Mouse (Mus musculus) thymus, postnatal 14 days (tissue): ENCODE data around the gene Suv39h1.
"Not testable (repeated sequence)": the region's sequence is repeated elsewhere in the genome, so short reads cannot be mapped to it uniquely, and the experiment has no call there.

Experiments
- DNase-seq: peaks from one replicate; pipeline ENCODE4 v3.0.0; 2021

The Suv39h1 gene

GRCm38 (mm10) chrX:8074430-8075014 lies at the start of gene Suv39h1:
Gene Suv39h1, minus strand, starts transcription at chrX:8074760.
- DNase-seq = peak; percentile 92

DNA sequence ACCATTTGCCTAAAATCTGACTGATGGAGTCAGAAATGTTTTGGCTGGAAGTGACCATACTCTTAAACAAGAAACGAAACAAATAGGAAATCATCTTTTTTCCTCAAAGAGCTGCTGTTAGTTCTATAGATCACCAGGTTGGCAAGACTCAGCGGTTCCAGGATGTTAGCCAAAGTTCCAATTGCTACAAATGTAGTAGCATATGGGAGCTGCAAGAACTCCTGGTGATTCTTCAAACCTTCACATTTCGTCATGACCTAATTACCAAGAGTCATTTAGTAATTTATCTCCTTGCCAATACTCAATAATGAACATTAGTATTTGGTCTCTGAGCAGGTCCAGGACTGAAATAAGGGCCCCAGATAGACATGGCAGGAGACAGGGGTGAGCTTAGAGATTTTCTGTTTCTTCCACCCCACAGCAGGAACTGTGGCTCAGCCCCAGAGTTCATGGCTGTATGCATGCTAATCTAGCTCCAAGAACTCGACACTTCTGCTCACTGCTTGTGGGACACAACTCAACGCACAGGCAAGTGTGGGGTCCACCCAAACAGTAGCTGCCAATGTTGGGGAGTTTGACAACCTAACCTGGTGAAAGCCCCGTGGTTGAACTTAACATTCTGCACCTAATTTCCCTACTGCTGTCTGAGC lies 49.4 kb upstream of the Suv39h1 start:
- DNase-seq = no peak

DNA sequence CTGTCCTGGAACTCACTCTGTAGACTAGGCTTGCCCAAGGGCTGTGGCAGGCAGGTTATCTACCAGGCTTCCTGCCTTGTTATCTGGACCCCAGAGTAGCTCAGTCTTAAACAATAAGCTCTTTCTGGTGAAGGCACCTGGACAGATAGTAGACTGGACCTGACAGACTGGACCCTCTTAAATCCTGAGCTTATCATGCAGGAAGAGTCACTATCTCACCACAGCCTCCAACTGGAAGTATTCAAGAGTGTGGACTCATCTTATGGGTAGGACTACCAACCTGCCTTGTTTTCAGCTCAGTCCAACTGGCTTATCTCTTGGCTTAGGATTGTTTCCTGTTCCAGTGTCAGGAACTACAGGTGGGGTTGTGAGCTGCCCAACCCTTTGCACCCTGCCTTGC lies 42.7 kb upstream of the Suv39h1 start:
- no peak for DNase-seq

DNA sequence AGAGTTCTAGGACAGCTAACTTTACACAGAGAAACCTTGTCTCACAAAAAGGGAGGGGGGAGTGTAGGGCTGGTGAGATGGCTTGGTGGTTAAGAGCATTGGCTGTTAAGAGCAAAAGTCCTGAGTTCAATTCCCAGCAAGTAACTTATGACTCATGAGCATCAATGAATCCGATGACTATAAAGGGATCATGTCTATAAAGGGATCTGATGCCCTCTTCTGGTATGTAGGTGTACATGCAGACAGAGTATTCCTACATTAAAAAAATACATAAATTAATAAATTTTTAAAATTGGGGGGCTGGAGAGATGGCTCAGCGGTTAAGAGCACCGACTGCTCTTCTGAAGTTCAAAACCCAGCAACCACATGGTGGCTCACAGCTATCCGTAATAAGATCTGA lies 40.7 kb upstream of the Suv39h1 start:
- DNase-seq = no peak

DNA sequence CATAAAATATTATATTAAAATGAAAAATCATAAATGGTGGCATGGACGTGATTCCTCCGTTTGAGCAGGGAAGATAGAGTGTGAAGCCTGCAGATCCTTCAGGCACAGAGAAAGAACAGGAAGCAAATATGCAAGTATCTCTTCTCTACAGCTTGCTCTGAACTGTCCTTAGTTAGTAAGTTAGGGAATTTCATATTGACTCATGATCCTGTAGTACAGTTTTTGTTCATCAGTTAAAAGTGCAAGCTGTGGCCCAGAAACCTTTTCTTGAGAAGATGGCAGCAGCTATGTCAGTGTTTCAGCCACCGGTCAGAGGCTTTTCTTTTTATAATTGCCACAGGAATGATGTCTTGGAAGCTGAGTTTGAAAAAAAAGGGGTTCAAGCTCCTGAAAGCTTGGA lies 30.5 kb upstream of the Suv39h1 start:
- no peak for DNase-seq

- DNase-seq = no peak
These were observed 27.7 kb upstream of the Suv39h1 start for GRCm38 (mm10) chrX:8102213-8102668.

DNA sequence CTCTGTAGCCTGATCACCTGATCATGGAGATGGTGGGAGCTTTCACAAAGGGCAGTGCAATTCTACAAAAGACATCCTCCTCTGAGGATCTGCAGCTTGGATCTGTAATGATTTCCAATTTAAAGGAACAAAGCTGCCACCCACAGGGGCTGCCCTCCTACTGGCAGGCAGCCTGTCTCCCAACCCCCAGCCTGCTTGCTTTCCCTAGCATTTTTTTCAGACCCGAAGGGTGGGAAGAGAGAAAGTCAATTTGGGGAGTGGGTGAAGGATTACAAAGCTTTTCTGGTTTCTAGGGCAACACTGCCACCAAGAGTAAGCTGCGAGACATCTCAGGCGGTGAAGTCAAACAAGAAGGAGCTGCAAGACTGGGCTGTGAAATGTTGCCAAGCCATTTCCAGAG lies 26.5 kb upstream of the Suv39h1 start:
- peak; percentile 19 for DNase-seq

- DNase-seq = no peak
These were observed 24.9 kb upstream of the Suv39h1 start for GRCm38 (mm10) chrX:8099435-8099834.

DNA sequence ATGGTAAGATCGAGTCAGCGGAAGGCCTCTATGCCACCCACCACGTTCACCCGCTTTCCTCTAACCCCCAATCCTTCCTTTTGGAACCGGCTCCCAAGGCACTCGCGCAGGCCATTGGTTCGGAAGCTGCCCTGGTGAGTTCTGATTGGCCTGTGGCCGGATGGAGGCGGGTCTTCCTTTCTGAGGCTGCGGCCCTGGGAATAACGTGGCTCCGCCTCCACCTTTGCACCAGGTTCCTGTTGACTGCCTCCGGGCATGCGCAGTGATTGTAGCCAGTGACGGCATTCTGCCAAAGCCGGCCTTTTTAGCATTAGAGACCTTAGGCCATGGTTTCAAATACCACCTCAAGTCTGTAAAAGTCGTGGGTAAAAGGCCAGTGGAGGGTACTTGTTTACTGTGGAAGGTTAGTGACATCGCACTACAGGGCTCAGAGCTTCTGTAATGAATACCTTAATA lies 22.3 kb upstream of the Suv39h1 start:
- DNase-seq = peak; percentile 95

DNA sequence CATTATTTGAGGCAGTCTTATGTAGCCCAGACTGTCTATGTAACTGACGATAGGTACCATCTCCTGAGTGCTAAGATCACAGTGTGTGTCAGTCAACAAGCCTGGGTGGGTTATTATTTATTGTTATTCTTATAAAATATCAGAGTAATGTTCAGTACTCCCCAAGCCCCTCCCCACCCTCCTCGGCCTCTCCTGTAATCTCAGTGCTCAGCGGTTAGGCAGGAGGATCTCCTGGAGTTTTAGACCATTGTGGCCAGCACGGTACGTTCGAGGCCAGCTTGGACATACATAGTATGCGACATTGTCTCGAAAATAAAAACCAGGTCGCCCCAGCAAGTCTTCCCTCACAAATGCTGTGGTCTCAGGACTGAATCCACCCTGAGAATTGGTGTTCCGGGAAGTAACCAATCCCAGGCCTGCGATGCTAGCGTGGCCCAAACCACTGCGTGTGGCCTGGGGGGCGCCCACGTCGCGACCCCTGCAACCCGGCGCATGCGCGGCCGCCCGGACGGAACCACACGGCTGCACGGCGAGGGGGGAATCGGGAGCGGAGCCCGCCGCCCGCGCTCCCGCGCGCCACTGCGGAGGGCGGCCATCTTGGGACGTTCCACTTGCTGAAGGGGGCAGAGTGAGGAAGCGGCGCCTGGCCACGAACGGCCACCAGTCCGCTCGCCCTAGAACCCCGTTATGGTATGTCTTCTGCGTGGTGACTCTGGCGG lies 21.7 kb upstream of the Suv39h1 start:
- DNase-seq = peak; percentile 88

DNA sequence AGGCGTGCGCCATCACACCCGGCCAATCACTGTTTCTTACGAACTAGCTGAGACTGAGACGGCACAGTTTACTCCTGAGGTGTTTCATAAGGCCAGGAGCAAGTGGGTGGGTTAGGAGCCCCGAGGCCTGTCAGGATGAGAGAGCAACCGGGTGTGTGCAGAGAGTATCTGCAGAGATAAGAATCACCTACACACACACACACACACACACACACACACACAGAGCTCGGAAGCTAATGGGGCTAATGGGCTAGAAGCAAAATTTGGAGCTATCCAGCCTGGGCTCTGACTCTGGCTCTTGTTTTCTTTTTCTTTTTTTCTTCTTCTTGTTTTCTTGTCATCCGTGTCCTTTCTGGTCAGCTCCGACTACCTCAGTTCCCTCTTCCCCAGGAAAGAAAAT lies 21.0 kb upstream of the Suv39h1 start:
- DNase-seq = no peak

GRCm38 (mm10) chrX:8090954-8091347 lies 16.4 kb upstream of the Suv39h1 start:
- DNase-seq = not testable (repeated sequence)

GRCm38 (mm10) chrX:8090346-8090953 lies 15.9 kb upstream of the Suv39h1 start, which contains the start of gene Was:
Gene Was, minus strand, starts transcription at chrX:8090498.
- DNase-seq = peak; percentile 69

DNA sequence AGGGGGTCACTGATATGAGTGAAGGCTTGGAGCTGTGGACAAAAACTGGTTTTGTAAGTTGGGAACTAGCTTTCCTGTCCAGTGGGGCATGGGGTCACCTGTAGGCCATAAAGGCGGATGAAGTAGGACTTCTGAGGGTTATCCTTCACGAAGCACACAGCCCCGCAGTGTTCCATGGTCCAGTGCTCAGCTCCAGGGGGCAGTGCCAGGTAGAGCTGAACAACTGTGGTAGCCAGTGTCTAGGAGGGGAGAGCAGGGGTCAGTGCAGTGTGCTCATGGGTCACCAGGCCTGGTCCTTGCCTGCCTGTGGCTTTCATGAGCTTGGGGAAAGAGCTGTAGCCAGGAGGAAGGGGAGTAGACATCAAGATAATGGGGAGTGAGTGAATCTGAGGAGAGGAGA lies 15.2 kb upstream of the Suv39h1 start:
- DNase-seq = peak; percentile 5

DNA sequence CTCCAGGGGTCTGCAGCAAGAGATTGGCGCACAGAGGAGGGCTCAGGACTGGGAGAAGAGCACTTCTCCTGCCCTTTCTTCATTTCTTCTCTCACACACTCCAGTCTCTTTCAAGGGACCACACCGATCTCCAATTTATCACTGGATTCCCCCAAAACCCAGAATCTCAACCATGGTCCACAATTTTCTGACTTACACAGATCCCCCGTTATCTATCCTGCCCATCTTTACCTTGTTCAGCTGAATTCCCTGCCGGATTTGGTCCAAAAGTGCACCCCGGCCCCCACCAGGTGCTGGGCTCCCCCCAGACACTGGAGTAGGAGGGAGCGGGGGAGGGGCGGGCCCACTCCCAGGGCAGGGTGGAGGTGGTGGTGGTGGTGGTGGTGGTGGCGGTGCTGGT lies 11.1 kb upstream of the Suv39h1 start:
- DNase-seq = no peak

- DNase-seq = no peak
These were observed 10.3 kb upstream of the Suv39h1 start for GRCm38 (mm10) chrX:8084771-8085259.

DNA sequence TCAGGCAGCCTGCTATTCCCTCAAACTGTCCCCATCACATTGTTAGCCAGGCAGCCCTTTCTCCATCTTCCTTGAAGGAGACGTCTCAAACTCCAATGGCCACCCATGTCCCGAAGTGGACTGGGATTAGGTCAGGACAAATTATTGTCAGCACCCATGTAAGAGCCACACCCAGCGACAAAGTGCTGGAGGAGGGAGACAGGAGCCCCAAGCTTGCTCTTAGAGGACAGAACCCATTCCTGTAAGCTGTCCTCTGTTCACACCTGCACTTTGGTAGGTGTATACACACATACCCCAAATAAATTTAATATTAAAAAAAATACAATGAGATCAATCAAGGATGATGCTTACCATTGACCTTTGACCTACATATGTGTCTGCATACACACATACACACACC lies 544 bp upstream of the Suv39h1 start:
- DNase-seq = no peak

GRCm38 (mm10) chrX:8073881-8074429 lies 605 bp downstream of the Suv39h1 start:
- DNase-seq = peak; percentile 67

- DNase-seq = no peak
These were observed 5.4 kb downstream of the Suv39h1 start for GRCm38 (mm10) chrX:8069166-8069565.

GRCm38 (mm10) chrX:8051044-8051781 lies 23.3 kb downstream of the Suv39h1 start:
- not testable (repeated sequence) for DNase-seq

DNA sequence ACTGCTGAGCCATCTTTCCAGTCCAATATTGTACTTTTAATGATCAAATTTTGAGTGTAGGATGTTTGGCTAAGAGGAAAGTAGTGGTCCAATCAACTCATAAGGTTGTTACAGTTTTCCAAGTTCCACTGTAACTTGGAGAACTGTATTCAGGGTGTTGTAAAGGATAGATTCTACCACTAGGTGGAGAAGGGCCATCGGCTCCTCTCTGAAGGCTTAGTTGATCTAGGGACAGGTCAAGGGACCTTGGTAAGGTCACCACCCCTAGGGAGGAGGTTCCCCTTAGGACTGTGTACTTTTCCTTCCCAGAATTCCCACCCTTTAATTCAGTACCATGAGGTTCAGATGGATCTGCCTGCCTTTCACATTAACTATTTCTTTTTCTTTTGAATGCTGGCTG lies 41.6 kb downstream of the Suv39h1 start:
- peak; percentile 3 for DNase-seq

- no peak for DNase-seq
These were observed 47.7 kb downstream of the Suv39h1 start for GRCm38 (mm10) chrX:8026811-8027210.
